Mouse (Mus musculus) intestine, embryonic 14.5 days (tissue): Measurements from ENCODE around the gene Abcb7. TPM values are rescaled to one million over a fixed set of nuclear protein-coding genes. Genes with fewer than 3 reads are reported as not detected.

Experiments
- polyA plus RNA-seq: library from polyadenylated mRNA; unstranded; fragments of >200 nt; fragmentation: Nextera tagmentation; extraction: Ambion mirVana; gene quantifications from 2 replicates; pipeline ENCODE4 v1.2.1, GENCODE M21; 2014

Gene Abcb7
- polyA plus RNA-seq, 1 experiment from 2014 or later = 12.4 TPM

Other genes with a start within 250 kb of the Abcb7 start
- gene Nexmif, start 212.7 kb downstream of the Abcb7 start, polyA plus RNA-seq = 0.77 and 0.84 TPM in 2 replicates
- 1.5 and 2.1 TPM in 2 replicates for gene Uprt, start 69.0 kb upstream of the Abcb7 start, polyA plus RNA-seq